Mouse (Mus musculus) heart, postnatal 0 days (tissue): ENCODE results near the gene Idh3b. TPM values are rescaled to one million over a fixed set of nuclear protein-coding genes. Genes with fewer than 3 reads are reported as not detected.

Experiments used
- ATAC-seq: fragments of 200-750 bp; cut with Nextera tagmentation; 2 replicates; pipeline ENCODE4 v1.8.0; 2017; ENCODE audit warnings: low read depth, moderate number of reproducible peaks, moderate library complexity; ENCODE audit not compliant: insufficient read depth
- DNase-seq: peaks from one replicate; pipeline ENCODE4 v3.0.0-alpha.2; 2016; ENCODE audit warnings: low spot score
- H3K27ac ChIP-seq: fragments of 300-500 bp; sonication (generic); 2 replicates; pipeline ENCODE4 v1.5.1; 2014; ENCODE audit warnings: low read depth, mild to moderate bottlenecking
- H3K27me3 ChIP-seq: fragments of 300-500 bp; sonication (generic); 2 replicates; pipeline ENCODE4 v1.6.1; 2014; ENCODE audit warnings: low read length, mixed read lengths; ENCODE audit not compliant: control insufficient read depth, insufficient read depth
- H3K36me3 ChIP-seq: fragments of 300-500 bp; sonication (generic); replicated peaks from 2 replicates; pipeline ENCODE4 v1.6.1; 2014; ENCODE audit warnings: low read length, mixed read lengths; ENCODE audit not compliant: control insufficient read depth, insufficient read depth
- H3K4me1 ChIP-seq: fragments of 300-500 bp; sonication (generic); 2 replicates; pipeline ENCODE4 v1.6.1; 2014; ENCODE audit warnings: antibody characterized with exemption; ENCODE audit not compliant: control insufficient read depth, insufficient read depth
- H3K4me2 ChIP-seq: fragments of 300-500 bp; sonication (generic); 2 replicates; pipeline ENCODE4 v1.6.1; 2014; ENCODE audit warnings: low read depth, mild to moderate bottlenecking, low read length, moderate library complexity
- H3K4me3 ChIP-seq: fragments of 300-500 bp; sonication (generic); 2 replicates; pipeline ENCODE4 v1.5.1; 2014; ENCODE audit warnings: low read depth, low read length
- H3K9ac ChIP-seq: fragments of 300-500 bp; sonication (generic); replicated peaks from 2 replicates; pipeline ENCODE4 v1.6.1; 2014; ENCODE audit warnings: low read depth, low read length, mixed read lengths
- H3K9me3 ChIP-seq: fragments of 300-500 bp; sonication (generic); replicated peaks from 2 replicates; pipeline ENCODE4 v1.6.1; 2016; ENCODE audit warnings: low read length; ENCODE audit not compliant: control insufficient read depth
- CTCF ChIP-seq: IDR thresholded peaks from 2 replicates; pipeline ENCODE4 v1.5.1; 2016; ENCODE audit warnings: antibody characterized with exemption, control low read depth, low read depth
- EP300 ChIP-seq: IDR thresholded peaks from 2 replicates; pipeline ENCODE4 v1.6.1; 2016; ENCODE audit warnings: antibody characterized with exemption, low read depth
- WGBS: fragments of 180-500 bp; shearing (Covaris S2); extraction: QIAGEN DNeasy Blood & Tissue Kit; methylation state at CpG from one replicate; pipeline ENCODE4 v1.1.7; 2014; 5-methylcytosine and 5-hydroxymethylcytosine counted together
- polyA plus RNA-seq: library from polyadenylated mRNA; unstranded; fragments of >200 nt; fragmentation: Nextera tagmentation; extraction: Ambion mirVana; gene quantifications from 2 replicates; pipeline ENCODE4 v1.2.1, GENCODE M21; 2015
- total RNA-seq: library from RNA; depleted of rRNA; stranded (reverse); fragments of >200 nt; gene quantifications from 2 replicates; pipeline ENCODE4 v1.2.3, GENCODE M21; 2014; ENCODE audit warnings: low replicate concordance

The Idh3b gene
- total and polyA plus RNA-seq, 2 experiments from 2014 or later: 497 to 512 TPM

DNA sequence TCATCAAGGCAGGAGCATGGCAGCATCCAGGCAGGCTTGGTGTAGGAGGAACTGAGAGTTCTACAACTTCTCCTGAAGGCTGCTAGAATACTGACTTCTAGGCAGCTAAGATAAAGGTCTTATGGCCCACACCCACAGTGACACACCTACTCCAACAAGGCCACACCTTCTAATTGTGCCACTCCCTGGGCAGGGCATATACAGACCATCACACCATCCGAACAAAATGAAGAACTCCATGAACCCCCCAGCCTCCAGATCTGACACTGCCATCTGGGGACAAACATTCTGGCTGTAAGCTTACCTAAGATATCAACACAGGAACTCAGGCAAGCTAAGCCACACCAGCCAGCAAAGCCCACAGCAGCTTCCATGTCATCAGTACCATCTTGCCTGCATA lies 18.8 kb downstream of the Idh3b start:
- no peak overlapping the region for H3K9ac ChIP-seq
- ATAC-seq: no peak
- no peaks in the 10 kb centered on the region for H3K27me3 ChIP-seq
- no peaks in the 10 kb centered on the region for H3K4me1 ChIP-seq
- H3K4me3 ChIP-seq: no peak overlapping the region
- no peaks in the 10 kb centered on the region for H3K36me3 ChIP-seq
- WGBS: 95% methylated on average over 1 of the region's 1 CpGs
- H3K9me3 ChIP-seq: no peaks in the 10 kb centered on the region
- H3K4me2 ChIP-seq: no peak overlapping the region
- TF ChIP-seq EP300 (no peak), CTCF (no peak)
- H3K27ac ChIP-seq: no peak overlapping the region
- no peak for DNase-seq

DNA sequence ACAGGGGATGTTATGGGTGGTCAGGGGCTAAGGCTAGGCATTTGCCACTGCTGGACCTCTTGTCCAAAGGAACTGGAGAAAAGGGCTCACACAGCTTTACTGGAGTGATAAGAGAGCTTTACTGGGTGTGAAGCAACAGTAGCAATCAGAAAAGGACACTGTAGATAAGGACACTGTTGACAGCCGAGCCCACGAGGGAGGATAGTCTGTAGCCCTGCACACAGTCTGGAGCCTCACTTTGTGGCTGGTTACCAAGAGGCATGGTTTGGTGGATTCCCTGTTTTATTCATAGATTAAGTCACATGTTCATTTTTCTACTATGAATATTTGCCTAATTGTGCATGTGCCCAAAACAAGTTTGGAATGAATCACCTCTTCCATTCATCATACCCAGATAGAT lies 21.9 kb downstream of the Idh3b start:
- H3K4me1 ChIP-seq: no peaks in the 10 kb centered on the region
- H3K27me3 ChIP-seq: no peaks in the 10 kb centered on the region
- no peak overlapping the region for H3K9ac ChIP-seq
- H3K9me3 ChIP-seq: no peaks in the 10 kb centered on the region
- no peak overlapping the region for H3K4me3 ChIP-seq
- ATAC-seq: no peak
- no peak for DNase-seq
- 15% methylated on average over 2 of the region's 2 CpGs for WGBS
- no peaks in the 10 kb centered on the region for H3K36me3 ChIP-seq
- no peak for TF ChIP-seq CTCF
- TF ChIP-seq EP300: no peak
- no peak overlapping the region for H3K4me2 ChIP-seq
- no peak overlapping the region for H3K27ac ChIP-seq

DNA sequence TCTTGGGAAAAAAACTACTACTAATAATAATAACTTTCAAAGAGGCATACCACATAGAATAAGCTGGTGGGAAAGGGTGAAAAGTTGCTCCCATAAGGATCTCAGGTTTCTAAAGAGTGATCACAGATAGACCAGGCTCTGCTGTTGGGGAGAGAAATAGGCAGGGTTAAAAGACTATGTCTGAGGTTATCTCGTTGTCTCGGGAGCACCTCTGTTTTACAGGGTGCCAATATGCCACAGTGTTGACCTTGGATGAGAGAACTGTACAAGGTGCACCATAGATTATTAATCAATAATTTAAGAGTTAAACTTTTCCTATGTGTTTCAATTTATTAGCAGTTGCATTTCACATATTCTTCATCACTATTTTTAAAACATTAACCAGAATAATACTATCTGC lies 22.4 kb downstream of the Idh3b start:
- H3K27ac ChIP-seq: no peak overlapping the region
- TF ChIP-seq CTCF: no peak
- TF ChIP-seq EP300: no peak
- WGBS: 58% methylated on average over 2 of the region's 2 CpGs
- no peaks in the 10 kb centered on the region for H3K27me3 ChIP-seq
- no peaks in the 10 kb centered on the region for H3K36me3 ChIP-seq
- no peaks in the 10 kb centered on the region for H3K4me1 ChIP-seq
- no peak overlapping the region for H3K9ac ChIP-seq
- DNase-seq (no peak), ATAC-seq (no peak)
- no peaks in the 10 kb centered on the region for H3K9me3 ChIP-seq
- no peak overlapping the region for H3K4me2 ChIP-seq
- H3K4me3 ChIP-seq: no peak overlapping the region

DNA sequence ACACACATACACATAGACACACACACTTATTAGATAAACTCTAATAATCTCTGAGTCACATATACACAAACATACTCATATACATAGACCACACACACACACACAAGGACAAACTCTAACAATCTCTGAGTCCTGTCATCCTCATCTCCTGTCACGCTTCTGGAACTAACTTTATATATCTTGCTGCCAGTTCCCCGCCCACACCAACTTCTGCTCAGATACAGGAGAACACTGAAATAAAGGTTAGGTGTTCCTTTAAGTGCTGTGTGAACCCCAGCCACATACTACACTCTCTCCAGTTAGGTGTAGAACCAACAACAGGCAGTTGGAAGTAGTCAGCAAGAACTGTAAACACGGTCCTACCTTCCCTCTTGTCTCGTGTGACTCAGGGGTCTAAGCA lies 23.5 kb downstream of the Idh3b start:
- no peak overlapping the region for H3K4me3 ChIP-seq
- ATAC-seq: no peak
- H3K9ac ChIP-seq: no peak overlapping the region
- no peaks in the 10 kb centered on the region for H3K36me3 ChIP-seq
- H3K4me1 ChIP-seq: no peaks in the 10 kb centered on the region
- no peaks in the 10 kb centered on the region for H3K27me3 ChIP-seq
- no peak for DNase-seq
- H3K27ac ChIP-seq: no peak overlapping the region
- no peak overlapping the region for H3K4me2 ChIP-seq
- WGBS: 76% methylated on average over 4 of the region's 4 CpGs
- H3K9me3 ChIP-seq: no peaks in the 10 kb centered on the region
- TF ChIP-seq EP300 (no peak), CTCF (no peak)

DNA sequence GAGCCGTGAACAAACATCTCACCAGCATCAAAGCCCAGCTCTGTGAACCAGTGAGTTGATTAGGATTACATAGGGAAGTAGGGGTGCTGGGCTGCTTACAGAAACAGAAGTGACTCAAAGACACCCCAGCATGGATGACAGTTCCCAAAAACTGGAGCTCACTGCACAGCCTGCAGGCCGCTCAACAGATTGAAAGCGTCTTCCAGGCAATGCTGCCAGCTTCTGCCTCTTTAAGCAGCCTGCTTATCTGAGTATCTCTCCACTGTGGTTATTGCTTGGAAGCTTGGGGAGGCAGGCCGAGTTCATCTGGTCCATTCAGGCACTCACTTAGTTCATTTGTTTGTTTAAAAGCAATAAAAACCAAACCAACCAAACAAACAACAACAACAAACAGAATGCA lies 27.6 kb downstream of the Idh3b start:
- no peaks in the 10 kb centered on the region for H3K27me3 ChIP-seq
- ATAC-seq (no peak), DNase-seq (no peak)
- WGBS: 61% methylated on average over 4 of the region's 4 CpGs
- no peaks in the 10 kb centered on the region for H3K4me1 ChIP-seq
- no peaks in the 10 kb centered on the region for H3K36me3 ChIP-seq
- no peaks in the 10 kb centered on the region for H3K9me3 ChIP-seq
- H3K27ac ChIP-seq: no peak overlapping the region
- H3K4me3 ChIP-seq: no peak overlapping the region
- TF ChIP-seq CTCF: no peak
- TF ChIP-seq EP300: no peak
- H3K9ac ChIP-seq: no peak overlapping the region
- H3K4me2 ChIP-seq: no peak overlapping the region

DNA sequence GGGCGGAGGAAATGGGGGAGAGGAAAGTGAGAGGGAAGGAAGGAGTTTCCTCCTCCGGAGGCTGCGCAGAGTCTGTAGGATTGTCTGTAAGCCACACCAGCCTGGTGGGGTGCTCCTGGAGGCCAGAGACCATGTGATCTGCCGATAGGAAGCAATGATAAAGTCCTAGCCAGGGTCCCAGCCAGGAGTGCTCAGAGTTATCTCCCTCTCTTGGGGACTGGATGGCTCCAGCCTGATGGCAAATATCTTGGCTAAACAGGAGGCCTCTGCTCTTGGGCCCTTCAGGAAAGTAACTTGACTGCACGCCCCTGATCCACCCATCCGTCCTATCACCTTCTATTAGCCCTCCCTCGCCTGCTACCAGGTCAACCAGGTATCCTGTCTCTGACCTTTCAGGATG lies 36.1 kb downstream of the Idh3b start:
- WGBS: 45% methylated on average over 7 of the region's 7 CpGs
- no peak for TF ChIP-seq CTCF
- TF ChIP-seq EP300: no peak
- Histone ChIP-seq H3K9me3 (no peaks in the 10 kb centered on the region), H3K4me2 (no peak overlapping the region), H3K27ac (no peak overlapping the region), H3K9ac (no peak overlapping the region), H3K27me3 (no peaks in the 10 kb centered on the region), H3K36me3 (no peaks in the 10 kb centered on the region), H3K4me1 (no peaks in the 10 kb centered on the region), H3K4me3 (no peak overlapping the region)
- ATAC-seq: no peak
- DNase-seq: no peak
